Mouse (Mus musculus): ENCODE results near the gene Nfyc. TPM values are rescaled to one million over a fixed set of nuclear protein-coding genes. Genes with fewer than 3 reads are reported as not detected.
A peak's percentile ranks its signal among the peaks of the same experiment; 100 is the strongest.

The Nfyc gene
- polyA plus RNA-seq, 1 experiment from 2014 or later = 101 TPM

DNA sequence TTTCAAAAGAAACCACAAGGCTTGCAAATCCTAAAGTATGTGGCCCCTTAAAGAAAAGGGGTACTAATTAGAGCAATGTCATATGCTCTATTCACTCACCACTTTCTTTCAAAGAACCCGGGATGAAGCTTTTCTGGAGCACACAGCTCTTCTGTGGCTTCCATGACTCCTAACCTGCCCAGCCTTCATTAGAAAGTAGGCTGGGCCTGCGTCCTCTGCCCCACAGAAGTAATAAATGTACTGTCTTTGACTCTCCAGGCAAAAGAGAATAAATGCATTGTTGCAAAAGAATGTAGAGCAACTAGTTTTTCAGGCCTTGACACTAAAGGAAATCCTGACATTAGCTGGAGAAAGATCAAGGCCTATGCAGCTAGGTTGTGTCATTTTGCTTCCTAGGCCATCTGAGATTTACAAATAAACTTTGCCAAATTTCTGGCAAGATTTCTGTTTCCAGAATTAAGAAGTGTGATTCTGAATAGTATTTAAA, 31.6 kb downstream of the Nfyc start:
- Histone ChIP-seq H3K4me2 (replicated peaks) (no peak overlapping the region), H3K9me3 (replicated peaks) (no peaks in the 10 kb centered on the region), H3K36me3 (no peaks in the 10 kb centered on the region), H3K27me3 (no peaks in the 10 kb centered on the region), H3K9ac (no peak overlapping the region), H3K27ac (no peak overlapping the region), H3K4me1 (no peaks in the 10 kb centered on the region), H3K4me3 (no peak overlapping the region)
- WGBS = 47% methylated on average over 2 of the region's 2 CpGs
- ATAC-seq (ENCODE audit: low FRiP score) = no peak

- H3K4me3 ChIP-seq = no peak overlapping the region
- 91% methylated on average over 5 of the region's 5 CpGs for WGBS
- no peaks in the 10 kb centered on the region for H3K36me3 ChIP-seq
- ATAC-seq (ENCODE audit: low FRiP score) = no peak
- H3K9me3 ChIP-seq (replicated peaks) = no peaks in the 10 kb centered on the region
- no peaks in the 10 kb centered on the region for H3K27me3 ChIP-seq
- H3K9ac ChIP-seq = no peak overlapping the region
- no peak overlapping the region for H3K27ac ChIP-seq
- no peak overlapping the region for H3K4me2 ChIP-seq (replicated peaks)
- no peaks in the 10 kb centered on the region for H3K4me1 ChIP-seq
Measured at GRCm38 (mm10) chr4:120797985-120798725, 33.2 kb downstream of the Nfyc start.

DNA sequence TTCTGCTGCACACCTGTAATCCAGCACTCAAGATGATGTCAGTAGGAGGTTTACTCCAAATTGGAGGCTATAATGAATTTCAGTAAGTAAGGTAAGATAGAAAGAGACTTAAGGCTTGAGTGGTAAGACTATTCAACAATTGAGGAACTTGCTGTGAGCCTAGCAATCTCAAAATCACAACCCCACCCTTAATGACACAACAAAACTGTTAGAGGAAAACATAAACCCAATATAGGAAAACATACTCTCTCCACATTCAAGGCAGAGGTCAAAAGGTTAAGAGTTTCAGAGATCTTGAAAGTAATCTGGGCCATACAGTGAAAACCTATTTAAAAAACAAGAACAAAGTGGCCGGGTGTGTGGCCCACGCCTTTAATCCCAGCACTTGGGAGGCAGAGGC, 34.7 kb downstream of the Nfyc start:
- no peak for ATAC-seq (ENCODE audit: low FRiP score)
- H3K4me2 ChIP-seq (replicated peaks) = no peak overlapping the region

GRCm38 (mm10) chr4:120795646-120796045, 35.7 kb downstream of the Nfyc start:
- no peaks in the 10 kb centered on the region for H3K9me3 ChIP-seq (replicated peaks)
- H3K36me3 ChIP-seq = peaks cover 2% of the 10 kb centered on the region; the same call in 1 of the 2 replicates
- H3K27me3 ChIP-seq = no peaks in the 10 kb centered on the region
- no peak overlapping the region for H3K4me3 ChIP-seq
- H3K9ac ChIP-seq = no peak overlapping the region
- no peak for ATAC-seq (ENCODE audit: low FRiP score)
- H3K4me1 ChIP-seq = no peaks in the 10 kb centered on the region
- no peak overlapping the region for H3K4me2 ChIP-seq (replicated peaks)
- no peak overlapping the region for H3K27ac ChIP-seq
- 86% methylated on average over 1 of the region's 1 CpGs for whole genome bisulfite sequencing

More for the DNA sequence above, 34.7 kb downstream of the Nfyc start:
- no peaks in the 10 kb centered on the region for H3K9me3 ChIP-seq (replicated peaks)
- H3K4me3 ChIP-seq = no peak overlapping the region
- no peak overlapping the region for H3K27ac ChIP-seq
- no peak overlapping the region for H3K9ac ChIP-seq
- WGBS = 89% methylated on average over 2 of the region's 2 CpGs
- H3K4me1 ChIP-seq = no peaks in the 10 kb centered on the region
- no peaks in the 10 kb centered on the region for H3K36me3 ChIP-seq
- H3K27me3 ChIP-seq = no peaks in the 10 kb centered on the region

DNA sequence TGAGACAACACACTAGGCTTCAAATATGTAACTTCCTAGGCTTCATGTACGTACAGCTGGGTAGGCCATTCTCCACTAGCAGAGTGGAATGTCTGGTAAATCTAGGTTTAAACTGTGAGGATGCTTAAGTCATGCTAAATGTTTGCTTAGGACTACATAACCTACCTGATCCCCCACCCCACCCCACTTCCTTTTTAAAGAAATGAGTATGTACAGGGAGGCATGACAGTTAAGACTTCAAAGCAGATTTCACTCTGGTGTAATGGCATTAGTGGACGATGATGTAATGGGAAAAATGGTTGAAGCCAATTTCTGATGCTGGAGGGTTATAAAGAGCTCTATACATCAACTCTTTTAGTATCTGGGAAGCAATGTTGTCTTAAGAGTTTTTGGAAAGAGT, 38.5 kb downstream of the Nfyc start:
- Histone ChIP-seq H3K27me3 (no peaks in the 10 kb centered on the region), H3K9me3 (replicated peaks) (no peaks in the 10 kb centered on the region), H3K4me2 (replicated peaks) (no peak overlapping the region), H3K36me3 (peaks cover 27% of the 10 kb centered on the region), H3K4me1 (no peaks in the 10 kb centered on the region), H3K9ac (no peak overlapping the region), H3K27ac (no peak overlapping the region), H3K4me3 (no peak overlapping the region)
- 99% methylated on average over 2 of the region's 2 CpGs for WGBS
- ATAC-seq (ENCODE audit: low FRiP score) = no peak

DNA sequence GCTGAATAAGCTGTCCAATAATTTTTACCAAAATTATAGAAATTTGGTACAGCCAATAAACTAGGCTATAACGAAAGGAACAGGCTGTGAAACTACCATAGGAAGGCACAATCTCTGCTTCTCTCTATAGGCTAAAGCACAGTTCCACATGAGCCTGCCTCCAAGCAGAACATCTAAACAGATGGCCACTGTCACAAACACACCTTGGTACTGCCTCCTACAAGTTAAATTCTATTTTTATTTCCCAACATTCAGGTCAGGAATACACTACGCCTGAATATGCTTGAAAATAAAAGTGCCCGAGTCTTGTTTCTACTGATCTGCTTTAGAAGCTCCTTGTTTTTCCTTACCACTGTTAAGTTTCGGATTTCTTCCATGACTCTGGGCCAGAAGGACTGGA, 41.3 kb downstream of the Nfyc start:
- Histone ChIP-seq H3K4me3 (no peak overlapping the region), H3K27ac (no peak overlapping the region), H3K9me3 (replicated peaks) (no peaks in the 10 kb centered on the region), H3K9ac (no peak overlapping the region), H3K36me3 (peaks cover 43% of the 10 kb centered on the region), H3K27me3 (no peaks in the 10 kb centered on the region), H3K4me2 (replicated peaks) (no peak overlapping the region), H3K4me1 (no peaks in the 10 kb centered on the region)
- no peak for ATAC-seq (ENCODE audit: low FRiP score)
- whole genome bisulfite sequencing = 96% methylated on average over 4 of the region's 4 CpGs

DNA sequence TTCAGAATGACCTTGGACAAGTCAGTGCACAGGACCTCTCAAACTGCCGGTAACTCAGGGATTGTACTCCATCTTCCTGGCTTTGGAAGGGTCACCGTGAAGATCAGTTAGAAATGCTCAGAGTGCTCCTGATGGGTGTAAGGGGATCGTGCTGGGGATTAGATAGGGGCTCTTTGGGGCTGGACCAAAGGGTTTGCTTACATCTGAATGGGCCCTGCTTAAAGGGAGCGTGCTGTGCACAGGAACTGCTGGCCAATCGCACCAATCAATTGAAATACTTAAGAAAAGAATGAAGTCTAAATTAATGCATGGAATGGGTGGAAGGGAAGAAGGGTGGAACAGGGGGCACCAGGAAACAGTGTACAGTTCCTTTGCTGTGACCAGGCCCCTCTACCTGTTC, 75.6 kb downstream of the Nfyc start:
- WGBS = 55% methylated on average over 5 of the region's 5 CpGs
- no peaks in the 10 kb centered on the region for H3K4me1 ChIP-seq
- H3K27ac ChIP-seq = no peak overlapping the region
- H3K9me3 ChIP-seq (replicated peaks) = no peaks in the 10 kb centered on the region
- peaks cover 4% of the 10 kb centered on the region; the same call in 1 of the 2 replicates for H3K27me3 ChIP-seq
- H3K36me3 ChIP-seq = peaks cover 40% of the 10 kb centered on the region
- no peak overlapping the region for H3K4me2 ChIP-seq (replicated peaks)
- no peak for ATAC-seq (ENCODE audit: low FRiP score)
- no peak overlapping the region for H3K9ac ChIP-seq
- H3K4me3 ChIP-seq = no peak overlapping the region

DNA sequence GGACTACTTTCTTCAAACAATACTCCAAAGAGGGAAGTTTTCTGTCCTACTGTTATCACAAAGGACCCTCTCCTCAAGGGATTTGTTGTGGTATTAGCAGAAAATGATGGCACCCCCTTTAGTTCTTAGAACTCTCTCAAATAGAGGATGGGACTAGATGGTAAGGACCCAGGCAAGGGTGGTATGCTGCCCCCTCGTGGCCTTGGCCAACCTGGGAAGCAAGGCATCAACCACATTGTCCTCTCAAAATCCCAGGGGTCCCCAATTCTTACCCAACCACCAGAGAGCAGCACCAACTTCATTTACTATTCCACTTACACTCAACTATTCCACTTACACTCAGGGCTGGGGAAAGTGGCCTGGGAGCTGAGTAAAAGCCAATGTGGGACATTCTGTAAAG, 76.1 kb downstream of the Nfyc start:
- no peak overlapping the region for H3K4me3 ChIP-seq
- H3K9ac ChIP-seq = no peak overlapping the region
- H3K4me1 ChIP-seq = no peaks in the 10 kb centered on the region
- 0% methylated on average over 1 of the region's 1 CpGs for WGBS
- no peaks in the 10 kb centered on the region for H3K9me3 ChIP-seq (replicated peaks)
- ATAC-seq (ENCODE audit: low FRiP score) = no peak
- H3K4me2 ChIP-seq (replicated peaks) = no peak overlapping the region
- no peak overlapping the region for H3K27ac ChIP-seq
- H3K27me3 ChIP-seq = peaks cover 5% of the 10 kb centered on the region
- H3K36me3 ChIP-seq = peaks cover 35% of the 10 kb centered on the region

GRCm38 (mm10) chr4:120749601-120750000, 81.8 kb downstream of the Nfyc start:
- Histone ChIP-seq H3K27me3 (peaks cover 59% of the 10 kb centered on the region), H3K4me3 (no peak overlapping the region), H3K36me3 (no peaks in the 10 kb centered on the region), H3K9me3 (replicated peaks) (no peaks in the 10 kb centered on the region), H3K4me2 (replicated peaks) (no peak overlapping the region), H3K9ac (no peak overlapping the region), H3K4me1 (peaks cover 23% of the 10 kb centered on the region), H3K27ac (no peak overlapping the region)
- ATAC-seq (ENCODE audit: low FRiP score) = no peak
- 33% methylated on average over 1 of the region's 2 CpGs for WGBS

GRCm38 (mm10) chr4:120747941-120748866, 83.2 kb downstream of the Nfyc start, which contains the start of gene Kcnq4:
Gene Kcnq4, minus strand, starts transcription at chr4:120748612.
- Histone ChIP-seq H3K4me1 (peaks cover 23% of the 10 kb centered on the region), H3K27ac (no peak within 1 kb of the TSS), H3K27me3 (peaks cover 59% of the 10 kb centered on the region), H3K9me3 (replicated peaks) (no peaks in the 10 kb centered on the region), H3K36me3 (no peaks in the 10 kb centered on the region), H3K4me2 (replicated peaks) (peak within 1 kb of the TSS; percentile 100), H3K4me3 (peak within 1 kb of the TSS; percentile 75), H3K9ac (peak within 1 kb of the TSS; percentile 75)
- no peak for ATAC-seq (ENCODE audit: low FRiP score)
- WGBS = 2% methylated on average over 41 of the region's 42 CpGs

DNA sequence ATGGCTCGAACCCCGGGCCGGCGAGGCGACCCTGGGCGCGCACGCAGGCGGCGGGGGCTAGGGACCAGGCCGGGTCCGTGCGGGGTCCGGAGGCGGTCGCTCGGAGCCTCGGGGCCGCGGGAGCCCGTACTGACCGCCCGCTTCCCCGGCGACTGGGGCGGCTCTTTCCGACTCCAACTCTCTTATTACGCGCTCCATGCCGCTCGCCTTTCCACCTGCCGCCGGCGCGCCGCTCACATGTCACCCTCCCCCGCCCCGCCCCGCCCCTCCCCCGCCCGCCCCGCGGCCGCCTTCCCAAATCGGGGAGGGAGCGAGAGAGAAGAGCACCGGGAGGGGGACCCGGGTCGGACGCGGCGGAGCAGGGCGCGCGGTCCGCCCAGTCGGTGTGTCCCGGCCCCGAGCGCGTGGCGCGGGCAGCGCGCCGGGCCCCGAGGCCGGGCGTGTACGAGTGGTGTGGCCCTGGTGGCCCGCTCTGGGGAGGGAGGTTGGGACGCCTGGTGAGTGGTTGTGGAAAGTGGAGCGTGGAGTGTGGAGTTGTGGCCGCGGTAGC, 84.1 kb downstream of the Nfyc start:
- H3K4me2 ChIP-seq (replicated peaks) = peak overlapping the region; percentile 100
- peaks cover 23% of the 10 kb centered on the region for H3K4me1 ChIP-seq
- no peaks in the 10 kb centered on the region for H3K9me3 ChIP-seq (replicated peaks)
- WGBS = under 1% methylated on average over 50 of the region's 75 CpGs
- H3K9ac ChIP-seq = peak overlapping the region; percentile 75
- no peak overlapping the region for H3K27ac ChIP-seq
- peak overlapping the region; percentile 75 for H3K4me3 ChIP-seq
- peak; percentile 59 for ATAC-seq (ENCODE audit: low FRiP score)
- H3K27me3 ChIP-seq = peaks cover 66% of the 10 kb centered on the region
- H3K36me3 ChIP-seq = no peaks in the 10 kb centered on the region

DNA sequence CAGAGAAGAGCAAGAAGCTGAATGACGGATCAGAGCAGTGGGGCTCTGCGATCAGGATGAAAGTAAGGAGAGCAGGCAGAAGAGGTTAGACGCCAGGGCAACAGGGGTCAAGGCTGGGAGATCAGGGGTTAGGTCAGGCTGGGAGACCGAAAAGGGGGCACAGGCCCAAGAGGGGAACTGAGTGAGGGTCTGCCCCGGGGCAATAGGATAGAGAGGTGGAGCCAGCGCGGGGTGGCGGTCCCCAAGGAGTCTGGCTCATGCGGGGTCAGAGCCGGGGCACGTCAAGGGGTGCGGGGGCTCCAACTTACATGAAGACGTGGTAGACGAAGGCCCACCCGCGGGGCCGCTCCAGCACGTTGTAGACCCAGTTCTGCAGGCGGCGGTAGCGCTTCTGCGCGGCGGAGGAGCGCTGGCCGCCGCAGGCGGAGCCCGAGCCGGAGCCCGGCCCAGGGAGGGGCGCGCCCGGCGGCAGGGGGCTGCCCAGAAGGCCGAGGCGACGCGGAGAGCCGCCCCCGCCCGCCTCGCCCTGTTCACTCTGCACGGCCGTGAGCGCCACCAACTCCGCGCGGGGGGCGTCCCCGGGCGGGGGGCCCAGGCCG, 84.7 kb downstream of the Nfyc start:
- H3K36me3 ChIP-seq = no peaks in the 10 kb centered on the region
- 1% methylated on average over 26 of the region's 53 CpGs for WGBS

More for the DNA sequence above, 84.7 kb downstream of the Nfyc start:
- Histone ChIP-seq H3K27ac (no peak overlapping the region), H3K4me1 (peaks cover 23% of the 10 kb centered on the region), H3K9me3 (replicated peaks) (no peaks in the 10 kb centered on the region), H3K27me3 (peaks cover 66% of the 10 kb centered on the region), H3K4me2 (replicated peaks) (peak overlapping the region; percentile 100), H3K4me3 (peak overlapping the region; percentile 75), H3K9ac (peak overlapping the region; percentile 75)
- ATAC-seq (ENCODE audit: low FRiP score) = peak; percentile 38; the same call in 1 of the 2 replicates
